Mouse (Mus musculus) neutrophil, adult 5-6 weeks (primary cell): ENCODE measurements around the gene Itga9. TPM values are rescaled to one million over a fixed set of nuclear protein-coding genes. Genes with fewer than 3 reads are reported as not detected.

Experiments
- ATAC-seq: fragments of 151-379, 151-347 bp; 2 replicates; pipeline ENCODE4 v1.8.0; 2017; ENCODE audit warnings: mild to moderate bottlenecking, moderate TSS enrichment; ENCODE audit not compliant: insufficient number of reproducible peaks, poor library complexity, low FRiP score, severe bottlenecking; ENCODE audit errors: extremely low read depth
- total RNA-seq: library from RNA; stranded (forward); fragments of 200-1000 nt; gene quantifications from 2 replicates; pipeline ENCODE4 v1.2.3, GENCODE M21; 2017

The Itga9 gene
- total RNA-seq, 1 experiment from 2014 or later: 0.81 TPM

GRCm38 (mm10) chr9:118706176-118706975 lies 99.9 kb downstream of the Itga9 start:
- no peak for ATAC-seq

DNA sequence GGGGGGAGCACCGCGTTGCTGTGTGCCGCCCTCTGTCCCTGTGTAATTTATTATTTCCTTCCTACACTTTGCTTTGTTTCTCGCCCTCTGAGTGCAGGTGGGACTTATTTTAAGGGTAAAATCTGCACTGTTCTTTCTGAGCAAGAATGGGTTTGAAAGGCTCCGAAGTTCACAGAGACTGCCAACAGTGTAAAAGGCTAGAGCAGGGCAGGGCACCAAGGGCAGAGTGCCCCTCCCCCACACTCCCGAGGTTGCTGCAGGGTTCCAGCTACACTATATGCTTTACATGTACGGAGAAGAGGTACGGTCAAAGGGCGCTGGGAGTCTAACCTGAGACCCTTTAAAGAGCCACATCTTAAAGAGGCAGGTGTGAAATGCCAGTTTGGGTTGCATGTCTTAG lies 104.1 kb downstream of the Itga9 start:
- no peak for ATAC-seq

DNA sequence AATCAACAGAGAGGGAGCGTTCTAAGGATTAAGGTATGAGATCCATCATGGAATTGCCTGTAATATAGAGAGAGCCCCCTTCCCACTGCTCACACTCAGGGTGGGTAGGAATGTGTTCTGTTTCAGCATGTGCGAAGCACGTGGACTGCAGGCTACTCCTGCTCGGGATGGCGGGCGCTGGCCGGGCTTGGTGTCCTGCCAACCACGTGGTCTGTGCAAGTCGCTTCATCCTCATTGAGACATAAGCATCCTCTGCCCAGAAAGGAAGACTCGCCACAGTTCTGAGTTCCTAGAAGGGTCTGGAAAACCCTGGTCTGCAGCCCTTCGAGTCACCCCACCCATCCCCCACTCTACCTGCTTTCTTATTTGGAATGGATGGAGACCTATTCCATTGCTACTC lies 105.3 kb downstream of the Itga9 start:
- ATAC-seq: no peak

- ATAC-seq: no peak
Measured at GRCm38 (mm10) chr9:118713515-118713914, 107.0 kb downstream of the Itga9 start.

DNA sequence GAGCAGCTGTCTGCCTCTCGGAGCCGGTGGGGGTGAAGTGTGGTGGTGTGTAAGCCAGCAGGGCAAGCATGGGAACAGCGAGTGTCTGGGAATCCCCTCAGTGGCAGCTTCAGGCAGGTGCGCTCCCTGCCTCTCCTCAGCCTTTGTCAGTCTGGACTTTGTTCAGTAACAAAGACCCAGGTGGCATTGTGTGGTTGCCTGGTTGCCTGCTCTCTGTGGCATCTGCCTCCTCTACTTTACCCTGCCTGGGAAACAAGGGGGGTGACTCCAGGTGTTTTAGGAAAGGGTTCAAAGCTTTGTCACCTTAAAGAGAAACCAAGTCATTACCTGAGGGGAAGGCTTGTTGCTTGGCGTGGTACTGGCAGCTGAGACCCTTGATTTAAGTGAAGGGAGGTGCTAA lies 108.0 kb downstream of the Itga9 start:
- no peak for ATAC-seq

DNA sequence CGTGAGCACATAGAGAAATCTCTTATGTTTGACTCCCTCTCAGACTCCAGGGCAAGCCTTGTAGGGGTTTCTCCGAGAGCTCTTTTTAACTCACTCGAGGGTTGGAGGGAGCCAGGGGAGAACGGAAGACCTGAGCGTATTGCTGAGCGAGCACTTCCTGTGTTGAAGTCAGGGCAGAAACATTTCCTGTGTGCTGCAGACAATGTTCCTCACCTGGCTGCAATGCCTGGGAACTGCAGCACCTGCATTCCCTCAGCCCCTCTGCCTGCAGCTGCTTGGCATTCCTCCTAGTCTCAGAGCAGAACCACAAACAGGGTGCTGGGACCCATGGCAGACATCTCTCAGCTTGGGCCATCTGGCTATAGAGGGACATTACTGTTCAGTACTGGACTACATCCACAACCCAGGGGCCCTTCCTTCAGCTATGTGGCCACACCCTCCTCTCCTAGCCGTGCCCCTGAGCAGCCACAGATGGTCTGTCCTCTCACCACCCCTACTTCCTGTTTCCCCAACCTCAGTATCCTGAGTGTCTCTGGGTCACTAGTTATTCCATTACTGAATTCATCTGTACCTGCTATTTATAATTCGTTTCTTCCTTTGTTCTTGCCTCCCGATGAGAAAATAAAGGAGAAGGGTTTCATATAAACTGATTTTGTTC lies 109.6 kb downstream of the Itga9 start:
- peak; percentile 62 for ATAC-seq

DNA sequence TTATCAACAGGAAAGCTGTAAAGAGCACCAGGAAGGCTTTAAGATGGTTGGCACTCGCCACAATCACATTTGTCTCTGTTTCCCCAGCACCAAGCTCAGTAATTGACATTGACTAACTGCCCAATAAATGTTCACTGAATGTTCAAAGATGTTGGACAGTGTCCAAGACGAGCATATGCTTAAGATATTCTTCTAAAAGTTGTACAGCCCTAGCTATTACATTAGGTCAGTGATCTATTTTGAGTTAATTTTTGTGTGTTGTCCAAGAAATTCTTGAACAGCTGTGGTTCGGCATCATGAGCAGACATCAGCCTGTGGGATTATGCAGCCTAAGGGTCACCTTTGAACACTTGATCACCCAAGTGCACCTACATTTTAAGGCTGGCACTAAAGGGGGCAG lies 110.9 kb downstream of the Itga9 start:
- ATAC-seq: no peak

GRCm38 (mm10) chr9:118718511-118718910 lies 112.0 kb downstream of the Itga9 start:
- ATAC-seq: no peak

- no peak for ATAC-seq
Measured at GRCm38 (mm10) chr9:118721056-118721455, 114.6 kb downstream of the Itga9 start.

- ATAC-seq: peak; percentile 47; the same call in 1 of the 2 replicates
Measured at GRCm38 (mm10) chr9:118722789-118723325, 116.4 kb downstream of the Itga9 start.

DNA sequence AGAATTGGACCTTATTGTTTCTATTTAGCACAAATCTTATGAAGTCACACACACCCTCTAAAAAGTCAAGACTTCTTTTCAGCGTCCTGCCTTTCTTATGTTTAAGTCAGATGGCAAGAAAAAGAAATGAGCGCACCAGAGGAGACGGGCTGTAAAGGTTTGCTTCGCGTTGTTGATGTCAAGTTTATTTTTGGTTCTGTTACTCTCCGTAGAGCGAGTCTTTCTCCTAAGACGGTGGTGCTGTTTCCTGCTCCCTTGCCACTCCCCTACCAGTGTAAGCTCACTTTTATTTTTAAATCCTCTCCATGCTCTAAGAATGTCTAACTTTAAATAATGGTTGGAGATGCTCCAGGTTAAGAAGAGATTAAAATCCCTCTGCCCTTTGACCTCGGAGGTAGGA lies 118.6 kb downstream of the Itga9 start:
- ATAC-seq: peak; percentile 29; the same call in 1 of the 2 replicates

GRCm38 (mm10) chr9:118726550-118726949 lies 120.1 kb downstream of the Itga9 start:
- ATAC-seq: peak; percentile 40; the same call in 1 of the 2 replicates

GRCm38 (mm10) chr9:118728296-118728695 lies 121.8 kb downstream of the Itga9 start:
- no peak for ATAC-seq

DNA sequence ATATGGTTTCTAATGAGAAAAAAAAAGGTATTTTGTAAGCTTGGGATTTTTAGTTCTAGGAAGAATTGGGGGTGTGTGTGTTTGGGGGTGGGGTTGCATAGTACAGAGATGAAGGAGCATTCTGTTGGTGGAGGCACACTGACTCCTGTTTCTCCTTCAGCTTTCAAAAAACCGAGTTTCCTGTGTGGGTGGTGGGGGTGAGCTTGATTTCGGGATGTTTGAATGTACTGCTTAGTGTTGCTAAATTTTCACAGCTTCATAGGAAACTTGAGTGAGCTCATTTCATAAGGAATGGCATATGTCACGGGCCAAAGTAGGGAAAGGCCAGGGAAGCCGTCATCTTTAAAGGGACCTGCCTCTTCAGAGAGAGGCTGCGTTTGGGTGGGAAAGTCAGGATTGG lies 122.5 kb downstream of the Itga9 start:
- ATAC-seq: no peak

DNA sequence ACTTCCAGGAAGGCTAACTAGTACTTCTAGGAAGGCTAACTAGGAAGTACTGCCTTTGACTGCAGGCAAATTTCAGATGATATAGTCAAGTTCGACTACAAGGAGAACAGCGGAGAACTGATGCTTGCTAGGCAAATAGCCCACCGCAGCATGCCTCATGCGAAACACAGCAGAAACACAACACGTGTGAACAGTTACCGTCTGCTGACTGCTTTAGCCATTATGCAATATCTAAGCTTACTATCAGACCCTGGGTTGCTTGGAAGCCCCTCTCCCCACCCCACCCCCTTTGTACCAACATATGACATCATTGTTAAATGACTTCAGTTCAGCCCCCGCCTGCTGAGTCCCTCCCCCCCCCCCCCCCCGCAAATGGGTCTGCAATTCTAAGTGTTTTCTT lies 123.7 kb downstream of the Itga9 start:
- no peak for ATAC-seq

DNA sequence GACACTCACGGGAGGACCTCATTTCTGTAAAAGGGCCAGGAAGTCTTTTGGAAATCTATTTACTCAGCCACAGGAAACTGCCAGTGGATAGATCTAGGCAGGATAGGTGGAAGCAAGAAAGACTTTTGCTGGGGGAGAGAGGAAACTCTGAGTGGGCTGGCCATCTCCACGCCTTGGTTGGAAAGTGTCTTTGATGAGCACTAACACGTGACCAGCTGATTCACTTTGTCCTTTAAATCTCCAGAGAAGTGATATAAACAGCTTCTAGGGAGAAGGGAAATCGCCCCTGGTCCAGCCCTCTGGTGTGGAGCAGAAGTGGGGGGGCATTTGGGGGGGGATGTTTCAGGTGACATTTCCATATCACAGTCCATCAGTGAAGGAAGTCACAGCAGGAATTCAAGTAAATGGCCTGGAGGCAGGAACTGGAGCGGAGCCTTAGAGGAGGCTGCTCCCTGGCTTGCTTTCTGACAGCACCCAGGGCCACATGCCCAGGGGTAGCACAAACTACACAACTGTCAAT lies 124.4 kb downstream of the Itga9 start:
- ATAC-seq: no peak

- no peak for ATAC-seq
Measured at GRCm38 (mm10) chr9:118731650-118732049, 125.2 kb downstream of the Itga9 start.

GRCm38 (mm10) chr9:118733601-118734000 lies 127.1 kb downstream of the Itga9 start:
- ATAC-seq: no peak

- no peak for ATAC-seq
Measured at GRCm38 (mm10) chr9:118737124-118737523, 130.6 kb downstream of the Itga9 start.

DNA sequence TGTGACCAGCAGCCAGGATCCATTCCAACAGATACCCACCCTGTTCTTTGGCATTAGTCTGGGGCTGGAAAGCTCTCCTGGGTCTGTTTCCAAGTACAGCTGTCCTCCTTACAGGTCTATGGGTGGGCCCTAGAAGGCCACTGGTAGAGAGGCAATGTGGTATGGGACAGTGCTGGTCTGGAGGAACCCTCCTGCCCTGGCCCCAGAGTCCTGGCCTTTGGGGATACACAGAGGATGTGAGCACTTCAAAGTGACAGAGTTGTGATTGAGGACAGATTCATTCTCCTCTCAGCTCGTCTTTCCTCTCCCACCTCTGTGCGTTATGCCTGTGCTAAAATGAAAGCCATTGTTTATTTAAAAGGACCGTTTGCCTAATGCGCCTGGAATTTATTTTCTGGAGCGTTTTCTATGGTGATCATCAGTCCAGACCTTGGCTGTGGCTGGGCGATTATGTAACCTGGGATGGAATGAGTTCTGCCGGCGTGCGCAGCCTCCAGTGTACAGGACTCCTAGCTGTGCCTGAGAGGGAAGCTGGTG lies 131.2 kb downstream of the Itga9 start:
- ATAC-seq: no peak
